Mouse (Mus musculus) stomach, embryonic 16.5 days (tissue): ENCODE measurements around the gene Smarcc2. TPM values are rescaled to one million over a fixed set of nuclear protein-coding genes. Genes with fewer than 3 reads are reported as not detected.

Source experiments
- ATAC-seq: fragments of 200-750 bp; cut with Nextera tagmentation; 2 replicates; pipeline ENCODE4 v1.8.0; 2017; ENCODE audit warnings: moderate number of reproducible peaks, moderate TSS enrichment; ENCODE audit not compliant: insufficient read depth, low FRiP score
- H3K27ac ChIP-seq: fragments of 300-500 bp; sonication (generic); 2 replicates; pipeline ENCODE4 v1.5.1; 2014; ENCODE audit warnings: low read length
- H3K27me3 ChIP-seq: fragments of 300-500 bp; sonication (generic); 2 replicates; pipeline ENCODE4 v1.6.1; 2014; ENCODE audit warnings: low read length, control low read depth, mixed read lengths; ENCODE audit not compliant: control insufficient read depth, insufficient read depth
- H3K36me3 ChIP-seq: fragments of 300-500 bp; sonication (generic); 2 replicates; pipeline ENCODE4 v1.6.1; 2014; ENCODE audit warnings: low read length; ENCODE audit not compliant: control insufficient read depth, insufficient read depth
- H3K4me1 ChIP-seq: fragments of 300-500 bp; sonication (generic); 2 replicates; pipeline ENCODE4 v1.6.1; 2014; ENCODE audit warnings: low read length, control low read depth, mixed read lengths; ENCODE audit not compliant: control insufficient read depth, insufficient read depth
- H3K4me2 ChIP-seq: fragments of 300-500 bp; sonication (generic); 2 replicates; pipeline ENCODE4 v1.6.1; 2014; ENCODE audit warnings: low read depth, low read length, mixed read lengths
- H3K4me3 ChIP-seq: fragments of 300-500 bp; sonication (generic); replicated peaks from 2 replicates; pipeline ENCODE4 v1.5.1; 2014; ENCODE audit warnings: mild to moderate bottlenecking, low read length
- H3K9ac ChIP-seq: fragments of 300-500 bp; sonication (generic); 2 replicates; pipeline ENCODE4 v1.6.1; 2014; ENCODE audit warnings: low read length
- H3K9me3 ChIP-seq: fragments of 300-500 bp; sonication (generic); replicated peaks from 2 replicates; pipeline ENCODE4 v1.6.1; 2016; ENCODE audit warnings: low read length, control low read depth; ENCODE audit not compliant: control insufficient read depth
- WGBS: fragments of 180-500 bp; shearing (Covaris S2); extraction: QIAGEN DNeasy Blood & Tissue Kit; methylation state at CpG from one replicate; pipeline ENCODE4 v1.1.7; 2014; 5-methylcytosine and 5-hydroxymethylcytosine counted together
- polyA plus RNA-seq: library from polyadenylated mRNA; unstranded; fragments of >200 nt; fragmentation: Nextera tagmentation; extraction: Ambion mirVana; gene quantifications from 2 replicates; pipeline ENCODE4 v1.2.1, GENCODE M21; 2015

Gene Smarcc2
- polyA plus RNA-seq, 1 experiment from 2014 or later = 62.4 TPM

DNA sequence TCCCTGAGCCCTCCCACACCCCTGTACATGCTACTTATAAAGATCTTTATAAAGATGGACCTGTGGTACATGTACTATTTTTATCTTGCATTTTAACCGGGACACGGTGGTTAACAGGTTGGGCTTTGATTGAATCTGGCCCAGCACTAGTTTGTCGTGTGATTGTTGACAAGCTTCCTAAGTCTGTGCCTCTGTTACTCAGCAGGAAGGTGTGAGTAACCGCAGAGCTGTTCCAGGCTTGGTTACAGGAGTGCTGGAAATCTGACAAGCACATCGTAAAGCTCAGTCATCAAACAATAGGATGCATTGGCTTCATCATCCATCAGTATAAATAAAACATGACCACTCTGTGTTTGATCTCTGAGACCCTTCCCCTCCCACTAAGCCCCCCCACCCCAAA is 36.6 kb upstream of the Smarcc2 start:
- H3K9me3 ChIP-seq = no peaks in the 10 kb centered on the region
- H3K4me1 ChIP-seq = no peaks in the 10 kb centered on the region
- no peak overlapping the region for H3K4me3 ChIP-seq
- no peaks in the 10 kb centered on the region for H3K27me3 ChIP-seq
- peaks cover 7% of the 10 kb centered on the region; the same call in 1 of the 2 replicates for H3K36me3 ChIP-seq
- H3K9ac ChIP-seq = no peak overlapping the region
- H3K27ac ChIP-seq = no peak overlapping the region
- no peak for ATAC-seq
- 68% methylated on average over 5 of the region's 5 CpGs for WGBS
- no peak overlapping the region for H3K4me2 ChIP-seq

DNA sequence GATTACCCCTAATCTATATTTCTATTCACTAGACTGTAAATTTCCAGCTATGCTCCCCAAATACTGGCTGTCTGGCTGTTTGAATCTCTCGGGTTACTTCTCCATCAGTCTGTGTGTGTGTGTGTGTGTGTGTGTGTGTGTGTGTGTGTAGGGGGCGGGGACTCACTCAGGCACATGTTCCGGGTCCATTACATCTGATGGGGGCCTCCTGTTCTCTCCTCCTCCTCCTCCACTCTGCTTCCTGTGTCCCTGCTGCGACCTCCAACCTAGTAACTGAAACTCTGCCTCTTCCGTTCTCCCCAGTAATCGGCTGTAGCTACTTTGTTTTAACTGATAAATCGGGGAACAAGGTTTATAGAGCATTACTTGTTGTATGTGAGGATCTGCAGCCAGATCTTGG is 34.4 kb upstream of the Smarcc2 start:
- H3K4me1 ChIP-seq = no peaks in the 10 kb centered on the region
- peaks cover 7% of the 10 kb centered on the region; the same call in 1 of the 2 replicates for H3K36me3 ChIP-seq
- no peaks in the 10 kb centered on the region for H3K27me3 ChIP-seq
- 28% methylated on average over 7 of the region's 7 CpGs for WGBS
- no peak overlapping the region; the same call in 1 of the 2 replicates for H3K27ac ChIP-seq
- no peak overlapping the region for H3K4me3 ChIP-seq
- no peaks in the 10 kb centered on the region for H3K9me3 ChIP-seq
- no peak overlapping the region for H3K4me2 ChIP-seq
- no peak overlapping the region for H3K9ac ChIP-seq
- peak; percentile 47; the same call in 1 of the 2 replicates for ATAC-seq

DNA sequence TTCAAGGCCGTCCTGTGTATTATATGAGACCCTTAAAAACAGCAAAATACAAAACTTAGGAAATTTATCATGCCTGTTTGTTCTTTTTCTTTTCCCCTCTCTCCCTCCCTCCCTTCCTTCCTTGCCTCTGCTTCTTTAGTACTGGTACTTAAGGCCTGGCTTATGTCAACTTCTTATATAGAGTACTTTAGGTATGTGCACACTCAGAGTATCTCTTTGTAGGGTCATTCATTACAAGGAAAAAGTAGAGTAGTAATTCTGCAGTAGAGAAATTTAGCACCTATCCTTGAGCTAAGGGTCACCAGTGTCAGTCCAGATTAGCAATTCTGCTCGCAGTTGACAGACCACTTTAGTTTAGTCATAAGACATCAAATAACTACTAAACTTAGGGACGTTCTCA is 33.8 kb upstream of the Smarcc2 start:
- Histone ChIP-seq H3K4me1 (no peaks in the 10 kb centered on the region), H3K9ac (no peak overlapping the region), H3K36me3 (peaks cover 7% of the 10 kb centered on the region; the same call in 1 of the 2 replicates), H3K4me3 (no peak overlapping the region), H3K27ac (no peak overlapping the region), H3K4me2 (no peak overlapping the region), H3K27me3 (no peaks in the 10 kb centered on the region), H3K9me3 (no peaks in the 10 kb centered on the region)
- 82% methylated on average over 3 of the region's 3 CpGs for WGBS
- no peak for ATAC-seq

DNA sequence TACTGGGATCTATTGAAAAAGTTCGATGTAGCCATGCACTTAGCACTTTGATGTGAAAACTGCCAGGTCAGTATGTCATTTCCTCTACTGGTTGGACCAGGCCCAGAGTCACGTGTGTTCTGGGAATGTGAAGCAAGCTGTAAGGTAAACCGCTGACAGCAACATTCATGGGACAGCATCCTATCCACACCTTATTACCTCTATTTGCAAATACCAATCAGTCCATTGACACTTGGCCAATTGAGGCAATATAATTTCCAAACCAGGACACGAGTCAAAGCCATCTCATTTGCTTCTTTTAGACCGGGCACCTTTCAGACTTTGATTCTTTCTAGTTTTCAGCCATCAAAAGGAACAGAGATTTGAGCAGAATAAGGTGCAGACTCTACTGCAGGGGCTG is 30.0 kb upstream of the Smarcc2 start:
- 88% methylated on average over 5 of the region's 5 CpGs for WGBS
- Histone ChIP-seq H3K4me3 (no peak overlapping the region), H3K27me3 (no peaks in the 10 kb centered on the region), H3K4me1 (no peaks in the 10 kb centered on the region), H3K27ac (no peak overlapping the region), H3K36me3 (peaks cover 4% of the 10 kb centered on the region; the same call in 1 of the 2 replicates), H3K9me3 (no peaks in the 10 kb centered on the region), H3K4me2 (no peak overlapping the region), H3K9ac (no peak overlapping the region)
- ATAC-seq = no peak

DNA sequence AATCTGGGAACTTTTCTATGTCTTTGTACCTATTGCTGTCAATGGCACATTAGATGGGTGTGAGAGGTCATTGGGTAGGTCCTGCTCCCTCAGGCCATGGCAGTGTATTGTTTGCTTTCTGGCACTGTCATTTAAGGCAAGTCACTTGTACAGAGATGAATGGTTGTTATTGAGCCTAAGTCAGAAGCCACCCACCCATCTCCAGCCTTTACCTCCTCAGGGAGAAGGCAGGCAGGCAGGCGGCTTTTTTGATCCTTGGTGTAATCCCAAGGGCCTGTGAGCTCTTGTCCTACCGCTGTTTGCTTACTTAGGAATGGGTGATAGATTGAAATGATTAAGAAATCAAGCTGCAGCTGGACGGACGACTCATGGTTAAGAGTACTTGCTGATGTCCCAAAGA is 29.6 kb upstream of the Smarcc2 start:
- ATAC-seq = no peak
- Histone ChIP-seq H3K27ac (no peak overlapping the region), H3K4me1 (no peaks in the 10 kb centered on the region), H3K4me3 (no peak overlapping the region), H3K9ac (no peak overlapping the region), H3K36me3 (0 out of 2 replicates have a peak, but pooled peaks cover 4% of the 10 kb centered on the region), H3K9me3 (no peaks in the 10 kb centered on the region), H3K4me2 (no peak overlapping the region), H3K27me3 (no peaks in the 10 kb centered on the region)
- 69% methylated on average over 4 of the region's 4 CpGs for WGBS

DNA sequence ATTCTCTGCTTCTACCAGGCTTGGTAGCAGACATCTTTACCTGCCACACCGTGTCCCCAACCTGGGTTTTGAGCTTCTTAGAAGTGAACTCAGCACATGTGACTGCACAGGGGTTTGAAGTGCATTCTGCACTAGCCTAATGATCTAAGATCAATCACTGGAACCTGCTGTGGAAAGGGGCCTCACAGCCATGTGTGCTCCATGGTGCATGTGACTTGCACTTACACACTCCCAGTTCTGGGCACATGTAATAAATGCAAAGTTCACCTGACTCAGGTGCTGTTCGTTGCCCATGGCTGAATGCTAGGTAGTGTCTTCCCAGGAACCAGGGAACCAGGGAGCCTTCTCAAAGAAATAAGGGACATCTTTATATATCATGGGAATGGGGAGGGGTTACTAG is 25.6 kb upstream of the Smarcc2 start:
- H3K27ac ChIP-seq = no peak overlapping the region
- 92% methylated on average over 2 of the region's 2 CpGs for WGBS
- H3K36me3 ChIP-seq = peaks cover 13% of the 10 kb centered on the region; the same call in 1 of the 2 replicates
- no peaks in the 10 kb centered on the region for H3K4me1 ChIP-seq
- no peak overlapping the region for H3K9ac ChIP-seq
- no peak overlapping the region for H3K4me2 ChIP-seq
- ATAC-seq = no peak
- H3K9me3 ChIP-seq = no peaks in the 10 kb centered on the region
- H3K27me3 ChIP-seq = no peaks in the 10 kb centered on the region
- H3K4me3 ChIP-seq = no peak overlapping the region

DNA sequence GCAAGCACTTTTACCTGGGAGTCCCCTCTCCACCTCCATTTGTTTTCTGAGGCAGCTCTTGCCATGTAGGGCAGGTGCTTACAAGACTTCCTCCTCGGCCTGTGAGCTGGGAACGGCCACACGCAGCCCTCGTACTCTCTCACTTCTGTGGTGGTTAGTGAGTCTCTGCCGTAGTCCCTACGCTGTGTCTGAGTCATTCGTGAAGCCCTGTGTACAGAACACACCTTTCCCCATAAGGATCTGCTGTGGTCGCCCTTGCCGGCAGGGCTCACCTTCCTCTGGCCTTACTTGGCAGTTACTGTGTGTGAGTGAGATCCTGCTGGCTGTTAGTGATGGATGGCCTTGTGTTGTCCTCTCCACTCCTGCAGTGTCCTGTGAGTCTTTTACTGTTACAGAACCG is 24.4 kb upstream of the Smarcc2 start:
- ATAC-seq = no peak
- peaks cover 13% of the 10 kb centered on the region; the same call in 1 of the 2 replicates for H3K36me3 ChIP-seq
- no peaks in the 10 kb centered on the region for H3K4me1 ChIP-seq
- no peak overlapping the region for H3K4me3 ChIP-seq
- no peaks in the 10 kb centered on the region for H3K9me3 ChIP-seq
- no peak overlapping the region for H3K4me2 ChIP-seq
- H3K27ac ChIP-seq = no peak overlapping the region
- H3K9ac ChIP-seq = no peak overlapping the region
- H3K27me3 ChIP-seq = no peaks in the 10 kb centered on the region
- 77% methylated on average over 10 of the region's 10 CpGs for WGBS

DNA sequence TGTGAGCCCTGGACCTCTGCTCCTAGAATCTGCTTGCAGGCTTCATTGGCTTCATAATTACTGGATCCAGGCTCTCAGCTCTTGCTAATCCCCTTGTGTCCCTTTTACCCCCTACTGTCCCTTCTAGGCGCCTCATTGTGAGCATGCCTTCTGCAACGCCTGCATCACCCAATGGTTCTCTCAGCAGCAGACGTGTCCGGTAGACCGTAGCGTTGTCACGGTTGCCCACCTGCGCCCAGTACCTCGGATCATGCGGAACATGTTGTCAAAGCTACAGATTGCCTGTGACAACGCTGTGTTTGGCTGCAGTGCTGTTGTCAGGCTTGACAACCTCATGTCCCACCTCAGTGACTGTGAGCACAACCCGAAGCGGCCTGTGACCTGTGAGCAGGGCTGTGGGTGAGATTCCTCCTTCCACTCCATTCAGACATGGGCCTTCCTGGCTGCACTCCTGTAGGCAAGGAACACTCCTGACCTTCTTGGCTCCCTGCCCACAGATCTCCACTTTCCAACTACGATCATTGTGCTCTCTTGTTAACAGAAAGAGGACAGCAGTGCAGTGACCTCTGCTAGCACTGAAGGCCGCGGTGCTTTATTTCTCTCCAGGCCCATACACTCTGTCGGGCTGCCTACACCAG is 23.7 kb upstream of the Smarcc2 start:
- WGBS = 89% methylated on average over 17 of the region's 17 CpGs
- no peak overlapping the region for H3K9ac ChIP-seq
- no peak overlapping the region for H3K4me3 ChIP-seq
- no peaks in the 10 kb centered on the region for H3K9me3 ChIP-seq
- H3K27ac ChIP-seq = no peak overlapping the region
- ATAC-seq = no peak
- no peak overlapping the region for H3K4me2 ChIP-seq
- H3K27me3 ChIP-seq = no peaks in the 10 kb centered on the region
- H3K4me1 ChIP-seq = no peaks in the 10 kb centered on the region
- H3K36me3 ChIP-seq = peaks cover 13% of the 10 kb centered on the region; the same call in 1 of the 2 replicates

DNA sequence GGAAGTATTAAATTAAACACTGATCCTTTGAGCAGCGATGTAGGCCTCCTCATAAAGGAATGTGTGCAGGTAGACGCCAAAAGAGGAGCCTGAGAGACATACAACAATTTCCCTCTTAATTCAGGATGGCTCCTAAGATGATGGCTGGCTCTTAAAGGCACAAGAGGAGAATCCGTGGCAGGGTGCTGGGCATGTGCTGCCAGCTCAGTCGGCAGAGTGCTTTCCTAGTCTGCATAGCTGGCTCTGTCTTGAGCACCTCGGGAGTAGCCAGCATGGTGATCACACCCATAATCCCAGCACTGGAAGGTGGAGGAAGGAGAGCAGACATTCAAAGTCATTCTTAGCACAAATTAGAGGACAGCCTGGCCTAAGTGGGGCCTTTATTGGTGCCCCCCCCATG is 23.2 kb upstream of the Smarcc2 start:
- Histone ChIP-seq H3K36me3 (peaks cover 18% of the 10 kb centered on the region; the same call in 1 of the 2 replicates), H3K9me3 (no peaks in the 10 kb centered on the region), H3K27me3 (no peaks in the 10 kb centered on the region), H3K4me1 (no peaks in the 10 kb centered on the region), H3K9ac (no peak overlapping the region), H3K27ac (no peak overlapping the region), H3K4me3 (no peak overlapping the region), H3K4me2 (no peak overlapping the region)
- WGBS = 85% methylated on average over 5 of the region's 5 CpGs
- ATAC-seq = no peak
